Mouse (Mus musculus) forebrain, postnatal 0 days (tissue): ENCODE measurements around the gene Lmx1b. TPM values are rescaled to one million over a fixed set of nuclear protein-coding genes. Genes with fewer than 3 reads are reported as not detected.
A peak's percentile ranks its signal among the peaks of the same experiment; 100 is the strongest.

Experiments used
- ATAC-seq: fragments of 200-750 bp; cut with Nextera tagmentation; 2 replicates; pipeline ENCODE4 v1.8.0; 2017; ENCODE audit warnings: mild to moderate bottlenecking, moderate library complexity
- DNase-seq: peaks from one replicate; pipeline ENCODE4 v3.0.0-alpha.2; 2015
- H3K27ac ChIP-seq: fragments of 300-500 bp; sonication (generic); 2 replicates; pipeline ENCODE4 v1.5.1; 2014; ENCODE audit warnings: low read depth, mild to moderate bottlenecking, antibody characterized with exemption, low read length, moderate library complexity, mixed read lengths
- H3K27me3 ChIP-seq: fragments of 300-500 bp; sonication (generic); 2 replicates; pipeline ENCODE4 v1.6.1; 2014; ENCODE audit warnings: mild to moderate bottlenecking, low read length, mixed read lengths; ENCODE audit not compliant: insufficient read depth
- H3K36me3 ChIP-seq: fragments of 300-500 bp; sonication (generic); 2 replicates; pipeline ENCODE4 v1.6.1; 2014; ENCODE audit warnings: mild to moderate bottlenecking, moderate library complexity; ENCODE audit not compliant: insufficient read depth
- H3K4me1 ChIP-seq: fragments of 300-500 bp; sonication (generic); 2 replicates; pipeline ENCODE4 v1.6.1; 2014; ENCODE audit warnings: antibody characterized with exemption; ENCODE audit not compliant: insufficient read depth
- H3K4me2 ChIP-seq: fragments of 300-500 bp; sonication (generic); 2 replicates; pipeline ENCODE4 v1.6.1; 2014; ENCODE audit warnings: low read depth, mild to moderate bottlenecking, moderate library complexity
- H3K4me3 ChIP-seq: fragments of 300-500 bp; sonication (generic); 2 replicates; pipeline ENCODE4 v1.5.1; 2014; ENCODE audit warnings: low read depth, low read length, mixed read lengths
- H3K9ac ChIP-seq: fragments of 300-500 bp; sonication (generic); 2 replicates; pipeline ENCODE4 v1.6.1; 2014; ENCODE audit warnings: mild to moderate bottlenecking
- H3K9me3 ChIP-seq: fragments of 300-500 bp; sonication (generic); 2 replicates; pipeline ENCODE4 v1.6.1; 2016; ENCODE audit warnings: low read length
- CTCF ChIP-seq: sonication (generic); IDR thresholded peaks from 2 replicates; pipeline ENCODE4 v1.5.1; 2016; ENCODE audit warnings: antibody characterized with exemption, control low read depth, low read depth
- WGBS: fragments of 180-500 bp; shearing (Covaris S2); extraction: QIAGEN DNeasy Blood & Tissue Kit; methylation state at CpG from one replicate; pipeline ENCODE4 v1.1.7; 2014; 5-methylcytosine and 5-hydroxymethylcytosine counted together
- polyA plus RNA-seq: library from polyadenylated mRNA; unstranded; fragments of >200 nt; fragmentation: Nextera tagmentation; extraction: Ambion mirVana; gene quantifications from 2 replicates; pipeline ENCODE4 v1.2.1, GENCODE M21; 2015
- total RNA-seq: library from RNA; depleted of rRNA; stranded (reverse); fragments of >200 nt; gene quantifications from 2 replicates; pipeline ENCODE4 v1.2.3, GENCODE M21; 2014; rRNA removed

The Lmx1b gene
- 0.54 and 2.0 TPM in 2 replicates for total RNA-seq
- 0.05 and 0.24 TPM in 2 replicates for polyA plus RNA-seq

DNA sequence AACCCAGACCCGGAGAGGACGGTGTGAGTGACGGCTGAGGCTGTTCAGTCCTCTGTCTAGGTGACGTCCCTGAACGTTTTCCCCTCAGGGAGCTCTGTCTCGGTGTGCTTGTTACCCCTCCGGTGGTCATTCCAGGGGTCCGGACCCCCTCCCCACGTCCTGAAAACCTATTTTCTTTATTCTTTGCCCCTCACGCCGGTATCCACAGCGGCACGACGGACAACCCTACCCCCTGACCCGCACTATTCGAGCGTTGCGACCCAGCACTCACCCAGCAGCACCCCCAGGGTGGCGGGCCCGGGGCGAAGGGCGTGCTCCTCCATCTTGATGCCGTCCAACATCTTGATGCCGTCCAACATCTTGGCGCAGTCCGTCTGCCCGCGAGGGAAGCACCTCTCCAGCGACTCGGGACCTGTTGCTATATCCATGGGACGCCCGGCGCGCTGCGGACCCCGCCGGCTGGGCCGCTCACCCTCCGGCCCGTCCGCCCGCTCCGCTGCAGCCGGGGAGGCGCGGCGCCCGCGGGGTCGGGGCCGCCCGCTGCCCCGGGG, at the start of gene Lmx1b:
Gene Lmx1b (minus strand): TSS at position 341 of the 551 bp plus-strand sequence.
- WGBS, result 1% methylated on average over 47 of the region's 53 CpGs
- Histone ChIP-seq H3K27me3 (peaks cover 83% of the 10 kb centered on the region), H3K9me3 (no peaks in the 10 kb centered on the region), H3K9ac (no peak within 1 kb of the TSS), H3K27ac (no peak within 1 kb of the TSS), H3K4me1 (no peaks in the 10 kb centered on the region), H3K4me3 (peak within 1 kb of the TSS; percentile 27; the same call in 1 of the 2 replicates), H3K4me2 (peak within 1 kb of the TSS; percentile 38), H3K36me3 (no peaks in the 10 kb centered on the region)
- TF ChIP-seq CTCF, result no peak
- ATAC-seq (no peak), DNase-seq (no peak)

DNA sequence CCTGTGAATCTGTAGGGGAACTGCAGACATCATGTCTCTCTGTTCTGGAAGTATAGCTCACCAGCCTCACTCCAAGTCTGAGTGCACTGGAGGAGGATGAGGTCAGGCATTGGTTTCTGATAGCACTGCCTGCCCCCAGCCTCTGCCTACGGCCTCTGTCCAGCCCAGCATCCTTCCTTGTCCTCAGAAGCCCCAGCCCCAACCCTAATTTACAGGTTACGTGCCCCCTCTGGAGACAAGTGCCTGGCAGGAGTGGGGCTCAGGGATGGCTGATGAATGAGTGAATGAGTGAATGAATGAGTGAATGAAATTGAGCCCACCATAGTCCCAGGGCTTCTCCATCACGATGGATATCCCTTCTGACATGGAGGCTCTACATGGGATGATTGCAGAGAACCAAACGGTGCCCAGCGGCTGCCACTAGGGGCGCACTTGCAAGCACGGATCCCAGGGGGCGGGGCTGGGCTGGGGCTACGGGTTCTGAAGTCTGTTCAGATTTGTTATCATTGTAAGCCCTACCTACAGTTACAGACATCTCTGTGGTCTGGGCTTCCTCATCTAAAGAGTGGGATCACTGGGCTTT, 49.7 kb upstream of the Lmx1b start:
- Histone ChIP-seq H3K4me2 (no peak overlapping the region), H3K4me1 (no peaks in the 10 kb centered on the region), H3K9me3 (0 out of 2 replicates have a peak, but pooled peaks cover 4% of the 10 kb centered on the region), H3K27ac (no peak overlapping the region), H3K9ac (no peak overlapping the region), H3K36me3 (no peaks in the 10 kb centered on the region), H3K4me3 (no peak overlapping the region), H3K27me3 (no peaks in the 10 kb centered on the region)
- DNase-seq (peak; percentile 61), ATAC-seq (peak; percentile 81)
- 30% methylated on average over 9 of the region's 9 CpGs for WGBS
- peak; percentile 76 for TF ChIP-seq CTCF

GRCm38 (mm10) chr2:33689155-33689879, 49.0 kb upstream of the Lmx1b start:
- no peak overlapping the region for H3K9ac ChIP-seq
- no peaks in the 10 kb centered on the region for H3K36me3 ChIP-seq
- H3K4me3 ChIP-seq, result no peak overlapping the region
- no peaks in the 10 kb centered on the region for H3K27me3 ChIP-seq
- 30% methylated on average over 23 of the region's 23 CpGs for WGBS
- TF ChIP-seq CTCF, result no peak
- H3K27ac ChIP-seq, result no peak overlapping the region
- ATAC-seq (peak; percentile 62), DNase-seq (peak; percentile 55)
- H3K4me1 ChIP-seq, result no peaks in the 10 kb centered on the region
- H3K4me2 ChIP-seq, result no peak overlapping the region
- 0 out of 2 replicates have a peak, but pooled peaks cover 4% of the 10 kb centered on the region for H3K9me3 ChIP-seq

DNA sequence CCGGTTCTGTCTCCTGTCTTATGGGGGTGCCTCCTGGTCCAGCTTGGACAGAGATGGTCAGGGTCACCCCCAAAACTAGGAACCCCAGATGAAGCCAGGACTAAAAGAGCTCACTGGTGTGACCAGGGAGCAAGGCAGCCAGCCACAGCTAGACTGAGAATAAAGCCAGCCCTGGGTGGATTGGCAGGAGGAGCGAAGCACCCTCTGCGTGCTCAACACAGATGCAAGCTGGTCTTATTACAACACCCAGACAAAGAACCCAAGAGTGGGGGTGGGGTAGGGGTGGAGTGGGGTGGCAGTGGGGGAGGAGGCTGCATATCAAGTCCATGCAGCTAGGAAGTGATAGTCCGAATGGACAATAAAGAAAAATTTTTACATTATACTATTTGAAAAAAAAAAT, 43.3 kb upstream of the Lmx1b start:
- no peak for DNase-seq

DNA sequence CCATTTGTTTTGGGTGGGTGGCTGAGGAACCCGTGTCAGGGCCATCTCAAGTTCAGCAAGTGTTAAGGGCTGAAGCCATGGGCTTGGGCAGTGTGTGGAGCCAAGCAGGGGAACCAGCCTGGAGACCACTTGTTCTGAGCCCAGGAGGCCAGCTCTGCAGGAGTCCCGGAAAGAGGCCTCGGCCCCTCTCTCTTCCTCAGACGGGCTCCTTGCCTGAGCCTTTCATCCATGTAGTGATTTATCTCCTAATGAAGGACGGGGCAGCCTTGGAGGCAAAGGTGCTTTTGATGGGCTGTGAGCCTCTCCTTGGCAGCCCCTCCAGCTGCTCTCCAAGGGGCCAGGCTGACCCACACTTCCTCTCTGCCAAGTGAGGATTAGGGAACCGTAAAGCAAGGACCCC, 42.8 kb upstream of the Lmx1b start:
- no peak for ATAC-seq
- Histone ChIP-seq H3K9me3 (0 out of 2 replicates have a peak, but pooled peaks cover 4% of the 10 kb centered on the region), H3K9ac (no peak overlapping the region), H3K27ac (no peak overlapping the region), H3K27me3 (no peaks in the 10 kb centered on the region), H3K4me1 (no peaks in the 10 kb centered on the region), H3K4me3 (no peak overlapping the region), H3K4me2 (no peak overlapping the region), H3K36me3 (no peaks in the 10 kb centered on the region)
- no peak for DNase-seq
- no peak for TF ChIP-seq CTCF
- 34% methylated on average over 6 of the region's 6 CpGs for WGBS

More for the DNA sequence above, 43.3 kb upstream of the Lmx1b start:
- Histone ChIP-seq H3K4me1 (no peaks in the 10 kb centered on the region), H3K27ac (no peak overlapping the region), H3K36me3 (no peaks in the 10 kb centered on the region), H3K9me3 (0 out of 2 replicates have a peak, but pooled peaks cover 4% of the 10 kb centered on the region), H3K4me3 (no peak overlapping the region), H3K9ac (no peak overlapping the region), H3K4me2 (no peak overlapping the region), H3K27me3 (no peaks in the 10 kb centered on the region)
- WGBS, result 47% methylated on average over 4 of the region's 4 CpGs
- no peak for TF ChIP-seq CTCF
- ATAC-seq, result no peak; the same call in 1 of the 2 replicates

GRCm38 (mm10) chr2:33682219-33682618, 41.9 kb upstream of the Lmx1b start:
- ATAC-seq (peak; percentile 34; the same call in 1 of the 2 replicates), DNase-seq (peak; percentile 71)
- TF ChIP-seq CTCF, result peak; percentile 95
- Histone ChIP-seq H3K4me1 (no peaks in the 10 kb centered on the region), H3K4me2 (no peak overlapping the region), H3K36me3 (no peaks in the 10 kb centered on the region), H3K27ac (no peak overlapping the region), H3K9me3 (0 out of 2 replicates have a peak, but pooled peaks cover 2% of the 10 kb centered on the region), H3K4me3 (no peak overlapping the region), H3K27me3 (no peaks in the 10 kb centered on the region), H3K9ac (no peak overlapping the region)
- WGBS, result 10% methylated on average over 4 of the region's 4 CpGs
